8 mouse cellular contexts compared by ENCODE assay signal in the genomic region with DNA sequence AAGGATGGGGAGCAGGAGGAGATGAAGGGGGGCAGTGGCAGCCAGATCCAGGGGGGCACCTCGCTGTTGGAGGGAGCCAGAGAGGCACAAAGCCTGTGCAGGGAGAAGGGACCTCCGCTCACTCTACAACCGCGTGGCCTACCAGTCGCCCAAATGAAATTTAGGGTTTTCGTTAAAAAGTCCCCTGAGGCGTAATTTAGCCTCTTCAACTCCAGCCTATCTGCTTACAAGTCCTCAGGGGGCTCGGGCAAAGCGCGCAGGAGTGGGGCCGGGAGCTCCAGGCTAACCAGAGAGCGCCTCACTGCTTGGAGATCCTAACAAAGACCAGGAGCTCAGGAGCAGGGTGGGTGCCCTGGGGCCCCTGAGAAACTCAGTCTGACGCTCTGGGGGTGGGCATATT. TPM values are rescaled to one million over a fixed set of nuclear protein-coding genes. Genes with fewer than 3 reads are reported as not detected.
DNase-seq lines count a peak whose midpoint lies in the region; ATAC-seq lines count a peak whose summit lies in the region.

No protein-coding gene starts in this region.

- H3K4me1 ChIP-seq in kidney, embryonic 15.5 days: peaks cover 36% of the 10 kb centered on the region
- peaks cover 40% of the 10 kb centered on the region for H3K4me1 ChIP-seq in forebrain, embryonic 12.5 days
- peaks cover 52% of the 10 kb centered on the region for H3K4me1 ChIP-seq in limb, embryonic 12.5 days (replicated peaks)
- peaks cover 27% of the 10 kb centered on the region for H3K4me1 ChIP-seq in neural tube, embryonic 14.5 days (ENCODE audit: control insufficient read depth, insufficient read depth, low read length)

- H3K36me3 ChIP-seq in kidney, embryonic 15.5 days: 0 out of 2 replicates have a peak, but pooled peaks cover 3% of the 10 kb centered on the region
- no peaks in the 10 kb centered on the region for H3K36me3 ChIP-seq in forebrain, embryonic 12.5 days (replicated peaks)
- H3K36me3 ChIP-seq in limb, embryonic 12.5 days: peaks cover under 1% of the 10 kb centered on the region; the same call in 1 of the 2 replicates
- no peaks in the 10 kb centered on the region for H3K36me3 ChIP-seq in neural tube, embryonic 14.5 days (ENCODE audit: control insufficient read depth, insufficient read depth, low read length)

- peak overlapping the region; percentile 77 for H3K27ac ChIP-seq in kidney, embryonic 15.5 days
- peak overlapping the region; percentile 95 for H3K27ac ChIP-seq in forebrain, embryonic 12.5 days
- H3K27ac ChIP-seq in limb, embryonic 12.5 days: peak overlapping the region; percentile 86
- peak overlapping the region; percentile 85 for H3K27ac ChIP-seq in neural tube, embryonic 14.5 days (ENCODE audit: low read depth, low read length)

- no peaks in the 10 kb centered on the region for H3K27me3 ChIP-seq in kidney, embryonic 15.5 days
- no peaks in the 10 kb centered on the region for H3K27me3 ChIP-seq in forebrain, embryonic 12.5 days
- peaks cover 4% of the 10 kb centered on the region for H3K27me3 ChIP-seq in limb, embryonic 12.5 days
- no peaks in the 10 kb centered on the region for H3K27me3 ChIP-seq in neural tube, embryonic 14.5 days (ENCODE audit: control insufficient read depth, insufficient read depth, low read length)

- peak overlapping the region; percentile 40; the same call in 1 of the 2 replicates for H3K9ac ChIP-seq in kidney, embryonic 15.5 days
- peak overlapping the region; percentile 52 for H3K9ac ChIP-seq in forebrain, embryonic 12.5 days
- 0 out of 2 replicates have a peak overlapping the region, but pooled peaks have one; percentile 40 for H3K9ac ChIP-seq in limb, embryonic 12.5 days (replicated peaks)
- H3K9ac ChIP-seq in neural tube, embryonic 14.5 days (replicated peaks; ENCODE audit: low read depth, low read length): peak overlapping the region; percentile 50

- ATAC-seq in kidney, embryonic 15.5 days (replicated peaks; ENCODE audit: low FRiP score): peak; percentile 62
- peak; percentile 84 for ATAC-seq in forebrain, embryonic 12.5 days (ENCODE audit: low FRiP score)
- peak; percentile 30; the same call in 1 of the 2 replicates for ATAC-seq in limb, embryonic 12.5 days (ENCODE audit: insufficient number of reproducible peaks, insufficient read depth, low FRiP score, low TSS enrichment, low read depth)
- peak; percentile 82 for ATAC-seq in neural tube, embryonic 14.5 days (ENCODE audit: low read depth)

- 12% methylated on average over 13 of the region's 13 CpGs for WGBS in kidney, embryonic 15.5 days
- WGBS in forebrain, embryonic 12.5 days: 1% methylated on average over 13 of the region's 13 CpGs
- WGBS in limb, embryonic 12.5 days: 3% methylated on average over 13 of the region's 13 CpGs
- WGBS in neural tube, embryonic 14.5 days: 5% methylated on average over 13 of the region's 13 CpGs

- DNase-seq in kidney, adult 18-20 months: no peak
- peak; percentile 30 to 58 for DNase-seq in cerebellum, adult 18-20 months
- DNase-seq in right cerebral cortex, postnatal 25 days: no peak
- no peak for DNase-seq in gastrocnemius, postnatal 10 days

- no peaks in the 10 kb centered on the region for H3K9me3 ChIP-seq in kidney, embryonic 15.5 days (replicated peaks)
- no peaks in the 10 kb centered on the region for H3K9me3 ChIP-seq in forebrain, embryonic 12.5 days
- no peaks in the 10 kb centered on the region for H3K9me3 ChIP-seq in limb, embryonic 12.5 days
- H3K9me3 ChIP-seq in neural tube, embryonic 14.5 days (ENCODE audit: control insufficient read depth, low read length): no peaks in the 10 kb centered on the region

- H3K4me3 ChIP-seq in kidney, embryonic 15.5 days (replicated peaks): peak overlapping the region; percentile 42
- H3K4me3 ChIP-seq in forebrain, embryonic 12.5 days (replicated peaks): peak overlapping the region; percentile 21
- H3K4me3 ChIP-seq in limb, embryonic 12.5 days (replicated peaks): peak overlapping the region; percentile 34
- peak overlapping the region; percentile 26 for H3K4me3 ChIP-seq in neural tube, embryonic 14.5 days (ENCODE audit: low read depth, low read length)

- peak overlapping the region; percentile 85 for H3K4me2 ChIP-seq in kidney, embryonic 15.5 days
- peak overlapping the region; percentile 57 for H3K4me2 ChIP-seq in forebrain, embryonic 12.5 days
- H3K4me2 ChIP-seq in limb, embryonic 12.5 days: peak overlapping the region; percentile 65
- H3K4me2 ChIP-seq in neural tube, embryonic 14.5 days (ENCODE audit: low read depth, low read length): peak overlapping the region; percentile 47

RNA-seq across cellular contexts. Expression of gene Mgst2, which starts 41.8 kb away (rescaled TPM):
- polyA plus RNA-seq in kidney, embryonic 15.5 days (2015; fragmentation: Nextera tagmentation; extraction: Ambion mirVana): 1.6 and 3.5 TPM in 2 replicates
- polyA plus RNA-seq in forebrain, embryonic 12.5 days (2016; fragmentation: Nextera tagmentation; extraction: Ambion mirVana): 0.40 TPM in 1 of 2 replicates, not detected in the other
- 1.1 and 1.4 TPM in 2 replicates for polyA plus RNA-seq in limb, embryonic 12.5 days (2016; fragmentation: Nextera tagmentation; extraction: Ambion mirVana)
- polyA plus RNA-seq in neural tube, embryonic 14.5 days (2014; fragmentation: Nextera tagmentation; extraction: Ambion mirVana): 0.27 and 0.48 TPM in 2 replicates
- 1 to 10 TPM in 1 of 2 experiments, under 1 TPM in 1; 0.99 to 1.4 TPM for total RNA-seq in gastrocnemius, postnatal 10 days (2021)

Comparison
In these comparisons a context has a peak if more than half of its experiments do, and no peak if none do; other contexts are left out.
1. ATAC-seq: peak in every context shown above with its lines; median percentile 84 in forebrain, embryonic 12.5 days; 82 in neural tube, embryonic 14.5 days; 62 in kidney, embryonic 15.5 days; 30 in limb, embryonic 12.5 days.
2. DNase-seq: peak in cerebellum, adult 18-20 months (2 of 2); none in kidney, adult 18-20 months (single experiment), right cerebral cortex, postnatal 25 days (single experiment) and gastrocnemius, postnatal 10 days (single experiment).
3. Peak in every context shown above with its lines, with median percentiles within 50 percentile points of each other: H3K27ac ChIP-seq, H3K4me2 ChIP-seq, H3K4me3 ChIP-seq and H3K9ac ChIP-seq.